Mouse (Mus musculus) kidney, embryonic 14.5 days (tissue): ENCODE data around the gene Cpne6. TPM values are rescaled to one million over a fixed set of nuclear protein-coding genes. Genes with fewer than 3 reads are reported as not detected.

Source experiments
- ATAC-seq: fragments of 200-750 bp; cut with Nextera tagmentation; 2 replicates; pipeline ENCODE4 v1.8.0; 2017; ENCODE audit warnings: moderate number of reproducible peaks, mild to moderate bottlenecking, moderate TSS enrichment, moderate library complexity; ENCODE audit not compliant: low FRiP score, low TSS enrichment
- H3K27ac ChIP-seq: fragments of 300-500 bp; sonication (generic); 2 replicates; pipeline ENCODE4 v1.5.1; 2014; ENCODE audit warnings: low read depth, mild to moderate bottlenecking, low read length, moderate library complexity, mixed read lengths
- H3K27me3 ChIP-seq: fragments of 300-500 bp; sonication (generic); 2 replicates; pipeline ENCODE4 v1.6.1; 2014; ENCODE audit warnings: mild to moderate bottlenecking, low read length; ENCODE audit not compliant: control insufficient read depth, insufficient read depth
- H3K36me3 ChIP-seq: fragments of 300-500 bp; sonication (generic); 2 replicates; pipeline ENCODE4 v1.6.1; 2014; ENCODE audit warnings: low read length, mixed read lengths; ENCODE audit not compliant: control insufficient read depth, insufficient read depth
- H3K4me1 ChIP-seq: fragments of 300-500 bp; sonication (generic); 2 replicates; pipeline ENCODE4 v1.6.1; 2014; ENCODE audit warnings: low read length, mixed read lengths; ENCODE audit not compliant: control insufficient read depth, insufficient read depth
- H3K4me2 ChIP-seq: fragments of 300-500 bp; sonication (generic); replicated peaks from 2 replicates; pipeline ENCODE4 v1.6.1; 2014; ENCODE audit warnings: low read depth, mild to moderate bottlenecking, low read length
- H3K4me3 ChIP-seq: fragments of 300-500 bp; sonication (generic); 2 replicates; pipeline ENCODE4 v1.5.1; 2014; ENCODE audit warnings: mild to moderate bottlenecking, low read length
- H3K9ac ChIP-seq: fragments of 300-500 bp; sonication (generic); 2 replicates; pipeline ENCODE4 v1.6.1; 2014; ENCODE audit warnings: low read depth, mild to moderate bottlenecking, low read length, moderate library complexity
- H3K9me3 ChIP-seq: fragments of 300-500 bp; sonication (generic); 2 replicates; pipeline ENCODE4 v1.6.1; 2016; ENCODE audit warnings: low read length; ENCODE audit not compliant: control insufficient read depth
- WGBS: fragments of 180-500 bp; shearing (Covaris S2); extraction: QIAGEN DNeasy Blood & Tissue Kit; methylation state at CpG from one replicate; pipeline ENCODE4 v1.1.7; 2014; 5-methylcytosine and 5-hydroxymethylcytosine counted together
- polyA plus RNA-seq: library from polyadenylated mRNA; unstranded; fragments of >200 nt; fragmentation: Nextera tagmentation; extraction: Ambion mirVana; gene quantifications from 2 replicates; pipeline ENCODE4 v1.2.1, GENCODE M21; 2014

Cpne6 gene
- polyA plus RNA-seq, 1 experiment from 2014 or later = 0.18 TPM

DNA sequence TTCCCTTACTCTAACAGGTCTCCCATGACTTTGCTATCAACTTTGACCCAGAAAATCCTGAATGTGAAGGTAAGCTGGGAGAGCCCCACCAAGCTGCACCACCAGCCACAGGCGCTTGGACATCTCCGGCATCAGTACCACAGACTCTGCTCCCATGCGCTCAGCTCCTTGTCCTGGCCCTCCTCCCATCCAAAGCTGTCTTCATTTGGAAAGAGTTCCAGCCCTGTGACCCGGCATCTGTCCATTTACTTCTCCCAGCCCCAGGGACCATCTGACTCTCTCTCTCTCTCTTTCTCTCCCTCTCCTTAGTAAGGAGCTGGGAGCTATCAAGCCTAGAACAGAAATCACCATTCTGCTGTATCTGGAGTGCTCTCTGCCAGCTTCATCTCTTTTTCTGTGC, 5.6 kb downstream of the Cpne6 start:
- Histone ChIP-seq H3K36me3 (no peaks in the 10 kb centered on the region), H3K9me3 (no peaks in the 10 kb centered on the region), H3K4me3 (no peak overlapping the region), H3K4me1 (0 out of 2 replicates have a peak, but pooled peaks cover 1% of the 10 kb centered on the region), H3K27ac (no peak overlapping the region), H3K9ac (no peak overlapping the region), H3K27me3 (peaks cover 17% of the 10 kb centered on the region; the same call in 1 of the 2 replicates), H3K4me2 (no peak overlapping the region)
- ATAC-seq = no peak
- WGBS = 85% methylated on average over 4 of the region's 4 CpGs

DNA sequence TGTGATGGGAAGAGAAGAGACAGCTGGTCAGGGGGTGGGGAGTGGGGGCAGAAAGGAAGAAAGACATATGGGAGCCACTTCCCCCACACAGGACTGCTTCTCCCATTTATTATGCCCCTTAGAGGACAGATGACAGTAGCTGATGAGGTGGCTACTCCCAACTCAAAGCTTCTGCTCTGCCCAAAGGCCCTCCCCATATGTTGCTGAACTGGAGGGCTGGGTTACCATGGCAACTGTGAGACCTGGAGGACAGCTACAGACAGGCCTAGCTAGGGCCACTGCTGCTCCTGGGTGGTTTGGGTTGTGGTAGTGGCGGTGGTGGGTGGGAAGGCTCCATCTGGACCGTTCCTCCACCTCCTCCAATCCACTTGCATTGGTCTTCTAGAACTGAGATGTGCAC, 8.7 kb downstream of the Cpne6 start:
- 23% methylated on average over 2 of the region's 2 CpGs for WGBS
- Histone ChIP-seq H3K9me3 (no peaks in the 10 kb centered on the region), H3K27ac (no peak overlapping the region), H3K4me2 (no peak overlapping the region), H3K4me3 (no peak overlapping the region), H3K4me1 (0 out of 2 replicates have a peak, but pooled peaks cover 4% of the 10 kb centered on the region), H3K36me3 (no peaks in the 10 kb centered on the region), H3K27me3 (peaks cover 21% of the 10 kb centered on the region; the same call in 1 of the 2 replicates), H3K9ac (no peak overlapping the region)
- no peak for ATAC-seq

DNA sequence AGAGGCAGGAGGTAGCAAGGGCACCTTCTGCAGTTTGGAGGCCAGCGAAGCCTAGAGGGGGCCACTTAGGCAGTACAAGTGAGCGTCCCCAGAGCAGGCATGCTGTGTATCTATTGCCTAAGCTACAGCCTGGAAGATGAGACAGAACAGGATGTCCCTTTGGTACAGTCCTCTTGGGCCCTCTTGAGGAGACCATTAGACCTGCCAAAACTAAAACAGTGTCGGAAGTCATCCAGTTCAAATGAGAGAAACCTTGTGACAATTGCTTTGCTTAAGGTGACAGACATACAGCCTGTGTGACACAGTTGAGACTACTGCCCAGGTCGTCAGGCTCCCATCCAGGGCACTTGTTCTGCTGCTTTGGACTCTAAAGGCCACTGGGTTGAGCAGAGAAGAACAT, 9.4 kb downstream of the Cpne6 start:
- WGBS = 70% methylated on average over 4 of the region's 4 CpGs
- Histone ChIP-seq H3K36me3 (no peaks in the 10 kb centered on the region), H3K27ac (no peak overlapping the region), H3K4me3 (no peak overlapping the region), H3K4me2 (no peak overlapping the region), H3K27me3 (peaks cover 21% of the 10 kb centered on the region; the same call in 1 of the 2 replicates), H3K9ac (no peak overlapping the region), H3K9me3 (no peaks in the 10 kb centered on the region), H3K4me1 (0 out of 2 replicates have a peak, but pooled peaks cover 4% of the 10 kb centered on the region)
- no peak for ATAC-seq

DNA sequence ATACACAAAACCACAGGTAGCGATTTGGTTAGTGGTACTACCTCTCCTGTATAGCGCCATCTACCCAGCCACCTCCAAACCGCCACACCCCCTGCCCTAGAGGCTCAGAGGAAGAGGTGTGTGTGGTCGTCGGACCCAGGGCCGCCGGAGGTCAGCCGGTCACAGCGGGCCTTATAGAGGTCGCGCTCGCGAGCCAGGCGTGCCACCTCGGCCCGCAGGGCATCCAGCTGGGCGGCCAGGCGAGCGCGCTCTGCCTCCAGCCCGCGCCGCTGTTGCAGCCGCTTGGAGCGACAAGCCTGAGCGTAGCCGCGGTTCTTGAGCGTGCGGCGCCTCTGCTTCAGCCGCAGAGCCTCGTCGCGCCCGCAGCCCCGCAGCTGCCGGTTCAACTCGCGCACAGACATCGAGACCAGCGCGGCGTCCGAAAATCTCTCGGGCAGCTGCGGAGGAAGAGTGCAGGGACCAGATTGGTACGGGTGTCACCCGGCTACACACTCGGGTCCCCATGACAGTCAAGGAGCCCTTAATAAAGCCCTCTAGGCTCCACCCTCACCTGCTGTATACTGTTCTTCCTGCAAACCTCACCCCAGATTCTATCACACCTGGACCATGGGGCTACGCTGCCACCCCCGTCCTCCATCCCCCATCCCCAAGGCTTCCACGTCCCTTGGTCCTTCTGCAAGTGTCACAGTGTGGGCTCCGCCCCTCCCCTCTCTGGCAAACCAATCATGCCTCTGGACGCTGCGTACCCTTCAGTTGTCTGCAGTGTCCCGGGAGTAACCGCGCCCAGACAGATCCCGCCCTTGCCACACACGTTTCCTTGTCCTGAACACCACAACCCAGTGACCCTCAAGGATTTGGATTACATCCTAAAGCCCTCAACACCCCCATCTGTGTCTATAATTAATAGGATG, 10.5 kb downstream of the Cpne6 start:
- H3K4me2 ChIP-seq = peak overlapping the region; percentile 95
- 1% methylated on average over 61 of the region's 61 CpGs for WGBS
- H3K4me1 ChIP-seq = 0 out of 2 replicates have a peak, but pooled peaks cover 4% of the 10 kb centered on the region
- peak; percentile 66 for ATAC-seq
- H3K4me3 ChIP-seq = peak overlapping the region; percentile 46
- H3K9me3 ChIP-seq = no peaks in the 10 kb centered on the region
- peak overlapping the region; percentile 48 for H3K9ac ChIP-seq
- H3K27ac ChIP-seq = no peak overlapping the region
- no peaks in the 10 kb centered on the region for H3K36me3 ChIP-seq
- peaks cover 21% of the 10 kb centered on the region; the same call in 1 of the 2 replicates for H3K27me3 ChIP-seq

DNA sequence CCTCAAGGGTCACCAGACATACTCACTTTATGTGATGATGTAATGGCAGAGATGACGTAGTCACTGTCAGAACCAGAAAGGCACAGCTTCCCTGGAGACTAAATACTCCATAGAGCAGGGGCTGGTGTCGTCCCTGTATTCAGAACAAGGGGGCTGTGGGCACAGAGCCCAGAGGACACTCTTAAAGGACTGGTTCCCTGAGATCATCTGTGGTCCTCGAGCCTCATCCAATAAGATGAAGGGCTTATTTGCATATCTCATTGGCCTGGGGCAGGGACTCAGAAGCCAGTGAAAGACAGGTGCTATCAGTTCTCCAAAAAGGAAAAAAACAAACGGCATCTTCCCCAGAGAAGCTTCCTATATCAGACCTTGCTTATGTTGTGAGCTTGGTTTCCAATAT, 13.8 kb downstream of the Cpne6 start:
- H3K4me3 ChIP-seq = no peak overlapping the region
- ATAC-seq = no peak
- H3K9me3 ChIP-seq = no peaks in the 10 kb centered on the region
- H3K4me2 ChIP-seq = no peak overlapping the region
- WGBS = 62% methylated on average over 4 of the region's 4 CpGs
- H3K4me1 ChIP-seq = 0 out of 2 replicates have a peak, but pooled peaks cover 4% of the 10 kb centered on the region
- no peak overlapping the region for H3K9ac ChIP-seq
- H3K27me3 ChIP-seq = peaks cover 19% of the 10 kb centered on the region; the same call in 1 of the 2 replicates
- H3K36me3 ChIP-seq = no peaks in the 10 kb centered on the region
- no peak overlapping the region for H3K27ac ChIP-seq

DNA sequence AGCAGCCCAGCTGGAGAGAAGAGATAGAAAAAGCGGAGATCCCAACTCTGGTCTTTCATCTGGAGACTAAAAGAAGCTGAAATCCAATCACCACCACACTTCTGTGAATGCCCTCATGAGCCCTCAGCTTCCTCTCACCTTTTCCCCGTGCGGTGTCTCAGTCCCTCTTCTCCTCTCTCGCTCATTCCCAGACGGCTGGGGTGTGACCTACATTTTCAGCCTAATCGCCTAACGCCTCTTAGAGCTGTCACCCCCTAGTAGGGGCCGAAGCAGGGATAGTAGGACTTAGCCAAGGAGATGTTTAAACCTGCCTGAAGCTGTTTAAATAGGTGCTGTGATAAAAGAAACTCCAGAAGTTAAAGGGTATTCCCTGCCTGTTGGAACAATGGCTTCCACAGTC, 14.5 kb downstream of the Cpne6 start, which contains the start of gene Nrl:
Gene Nrl, minus strand, starts transcription at position 197 of the 400 bp plus-strand sequence.
- Histone ChIP-seq H3K4me2 (no peak within 1 kb of the TSS), H3K36me3 (no peaks in the 10 kb centered on the region), H3K27ac (no peak within 1 kb of the TSS), H3K9ac (no peak within 1 kb of the TSS), H3K4me3 (no peak within 1 kb of the TSS), H3K4me1 (0 out of 2 replicates have a peak, but pooled peaks cover 4% of the 10 kb centered on the region), H3K9me3 (no peaks in the 10 kb centered on the region), H3K27me3 (peaks cover 19% of the 10 kb centered on the region; the same call in 1 of the 2 replicates)
- 21% methylated on average over 8 of the region's 8 CpGs for WGBS
- ATAC-seq = no peak

DNA sequence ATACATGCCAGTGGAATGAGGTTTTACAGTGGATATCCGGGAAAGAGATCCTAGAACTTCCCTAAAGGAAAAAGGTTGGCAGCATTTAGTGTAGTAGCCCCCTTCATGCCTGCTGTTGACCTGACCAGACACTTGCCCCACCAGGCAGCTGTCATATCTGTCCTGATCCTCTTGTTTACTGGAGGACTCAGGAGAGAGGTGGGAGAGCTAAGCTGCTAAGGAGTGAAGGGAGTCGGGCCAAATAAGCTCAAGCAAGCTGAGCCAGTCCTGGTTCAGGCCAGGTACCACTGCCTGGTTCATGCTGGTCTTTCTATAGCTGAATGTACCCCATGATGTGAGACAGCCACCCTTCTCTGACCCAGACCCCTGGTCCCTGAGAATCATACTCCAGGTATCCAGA, 16.4 kb downstream of the Cpne6 start:
- Histone ChIP-seq H3K27ac (no peak overlapping the region), H3K4me2 (no peak overlapping the region), H3K27me3 (peaks cover 4% of the 10 kb centered on the region; the same call in 1 of the 2 replicates), H3K4me3 (no peak overlapping the region), H3K36me3 (no peaks in the 10 kb centered on the region), H3K4me1 (no peaks in the 10 kb centered on the region), H3K9ac (no peak overlapping the region), H3K9me3 (no peaks in the 10 kb centered on the region)
- no peak for ATAC-seq
- WGBS = 93% methylated on average over 2 of the region's 2 CpGs

DNA sequence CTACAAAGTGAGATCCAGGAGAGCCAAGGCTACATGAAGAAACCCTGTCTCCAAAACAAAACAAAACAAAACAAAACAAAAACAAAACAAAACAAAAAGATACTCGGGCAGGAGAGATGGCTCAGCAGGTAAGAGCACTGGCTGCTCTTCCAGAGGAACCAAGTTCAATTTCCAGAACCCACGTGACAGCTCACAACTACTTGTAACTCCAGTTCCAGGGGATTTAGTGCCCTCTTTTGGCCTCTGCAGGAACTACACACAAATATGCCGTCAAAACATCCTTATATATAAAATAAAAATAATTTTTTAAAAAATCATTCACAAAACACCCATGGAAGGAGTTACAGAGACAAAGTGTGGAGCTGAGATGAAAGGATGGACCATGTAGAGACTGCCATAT, 17.7 kb downstream of the Cpne6 start:
- 27% methylated on average over 3 of the region's 3 CpGs for WGBS
- Histone ChIP-seq H3K4me1 (no peaks in the 10 kb centered on the region), H3K4me2 (no peak overlapping the region), H3K9me3 (no peaks in the 10 kb centered on the region), H3K4me3 (no peak overlapping the region), H3K9ac (no peak overlapping the region), H3K27ac (no peak overlapping the region), H3K36me3 (no peaks in the 10 kb centered on the region), H3K27me3 (no peaks in the 10 kb centered on the region; the same call in 1 of the 2 replicates)
- no peak for ATAC-seq
